ENCODE assay signal across 26 mouse cellular contexts in genomic region chr3:69657570-69657969, GRCm38 (mm10). TPM values are rescaled to one million over a fixed set of nuclear protein-coding genes. Genes with fewer than 3 reads are reported as not detected.
DNase-seq lines count a peak whose midpoint lies in the region; ATAC-seq and TF ChIP-seq lines count a peak whose summit lies in the region.
"Had no signal": no experiment of that assay in that cellular context is flagged by ENCODE, and none has a peak within 500 bp of the region (broad histone marks: within the 10 kb centered on the region; RNA-seq: fewer than 3 reads in every experiment).

No protein-coding gene starts in this region.

- no peak overlapping the region for H3K4me3 ChIP-seq in liver, adult 2 months (ENCODE audit: insufficient read depth, low read depth, low read length)
- no peak overlapping the region for H3K4me3 ChIP-seq in left cerebral cortex, adult 2 months
- H3K4me3 ChIP-seq: embryonic facial prominence, embryonic 12.5 days; heart, embryonic 10.5 days; liver, embryonic 13.5 days; midbrain, embryonic 13.5 days had no signal

- H3K4me1 ChIP-seq in liver, adult 2 months (ENCODE audit: control insufficient read depth, insufficient read depth, low read length), result peaks cover 7% of the 10 kb centered on the region
- H3K4me1 ChIP-seq: embryonic facial prominence, embryonic 12.5 days; liver, embryonic 13.5 days; midbrain, embryonic 13.5 days had no signal

- H3K36me3 ChIP-seq in liver, adult 2 months (ENCODE audit: control insufficient read depth, insufficient read depth, low read length), result no peaks in the 10 kb centered on the region
- H3K36me3 ChIP-seq: embryonic facial prominence, embryonic 12.5 days; heart, embryonic 10.5 days; liver, embryonic 13.5 days; midbrain, embryonic 13.5 days had no signal

- no peaks in the 10 kb centered on the region for H3K79me2 ChIP-seq in liver, adult 2 months (ENCODE audit: control insufficient read depth, insufficient read depth, low read length)

- ATAC-seq in megakaryocyte, adult 5-6 weeks (ENCODE audit: poor library complexity, severe bottlenecking), result peak; percentile 76
- ATAC-seq: forebrain, postnatal 0 days; hindbrain, postnatal 0 days; midbrain, embryonic 13.5 days had no signal

- no peak for TF ChIP-seq POLR2A in liver, adult 2 months (IDR thresholded peaks at IDR 0.05; ENCODE audit: extremely low read depth, insufficient read depth, low read length)

- H3K27me3 ChIP-seq in liver, adult 2 months (ENCODE audit: control insufficient read depth, insufficient read depth, low read length), result peaks cover 5% of the 10 kb centered on the region; the same call in 1 of the 2 replicates
- H3K27me3 ChIP-seq: CH12.LX; embryonic facial prominence, embryonic 12.5 days; liver, embryonic 13.5 days; midbrain, embryonic 13.5 days had no signal

- no peak overlapping the region for H3K9ac ChIP-seq in liver, adult 2 months (ENCODE audit: low read depth, low read length)
- H3K9ac ChIP-seq: embryonic facial prominence, embryonic 12.5 days; forebrain, postnatal 0 days; liver, embryonic 13.5 days; midbrain, embryonic 13.5 days had no signal

- no peak for TF ChIP-seq CTCF in liver, adult 2 months (IDR thresholded peaks at IDR 0.05; ENCODE audit: low read depth, low read length)
- no peak for TF ChIP-seq CTCF in left cerebral cortex, adult 2 months (IDR thresholded peaks at IDR 0.05)

- 0 out of 2 replicates have a peak overlapping the region, but pooled peaks have one; percentile 24 for H3K27ac ChIP-seq in liver, adult 2 months (replicated peaks; ENCODE audit: insufficient read depth, low read depth, low read length)
- H3K27ac ChIP-seq in left cerebral cortex, adult 2 months, result no peak overlapping the region
- H3K27ac ChIP-seq: embryonic facial prominence, embryonic 12.5 days; heart, embryonic 10.5 days; hindbrain, postnatal 0 days; liver, embryonic 13.5 days; macrophage; midbrain, embryonic 13.5 days had no signal

- peak; percentile 51 for DNase-seq in adrenal gland, adult 2 months
- DNase-seq in adrenal gland, adult 8-10 months, result no peak
- DNase-seq in liver, adult 2 months (ENCODE audit: extremely low read depth, low read depth, low spot score), result peak; percentile 87
- no peak for DNase-seq in liver
- peak; percentile 65 for DNase-seq in fat pad, adult 2 months (ENCODE audit: extremely low read depth, low read depth, low spot score)
- no peak for DNase-seq in left cerebral cortex, adult 2 months (ENCODE audit: extremely low spot score in 1 of 2, low spot score in 2 of 2)
- no peak for DNase-seq in left cerebral cortex, postnatal 36 days (ENCODE audit: low spot score in 2 of 2)
- DNase-seq: cerebellum, adult 18-20 months; cerebellum, postnatal 36 days; forebrain, postnatal 0 days; heart, postnatal 36 days; kidney, adult 8-10 months; kidney, postnatal 36 days; left cerebral cortex, postnatal 4 days; liver, embryonic 13.5 days; retina, postnatal 1 day; right cerebral cortex, postnatal 4 days; thymus, postnatal 36 days had no signal

- intact Hi-C loops in left cerebral cortex, adult 2 months (cut with DNase I), result no loop called here
- intact Hi-C loops in left cerebral cortex, postnatal 36 days (cut with DNase I), result no loop called here

RNA-seq across cellular contexts. Expression of gene B3galnt1, which starts 58.8 kb away (rescaled TPM):
- 10 to 100 TPM; 10.2 to 14.2 TPM for total RNA-seq in adrenal gland, adult 2 months (2021)
- 6.0 and 6.4 TPM in 2 replicates for polyA plus RNA-seq in adrenal gland, adult 2 months (2012; rRNA removed)
- total RNA-seq in adrenal gland, adult 8-10 months (2022), result 10 to 100 TPM; 14.2 to 20.9 (median 14.5) TPM
- 1.1 and 1.3 TPM in 2 replicates for total RNA-seq in liver, adult 2 months (2014; rRNA removed)
- 0.12 and 0.57 TPM in 2 replicates for polyA plus RNA-seq in liver, adult 2 months (2012; rRNA removed)
- 0.41 and 0.42 TPM in 2 replicates for total RNA-seq in megakaryocyte, adult 5-6 weeks (2015)
- total RNA-seq in megakaryocyte, adult 5-6 weeks (2017), result 0.65 and 1.7 TPM in 2 replicates
- total RNA-seq in left cerebral cortex, adult 2 months (2021), result 10 to 100 TPM; 49.0 to 58.5 TPM
- 10 to 100 TPM; 52.2 to 54.9 TPM for total RNA-seq in left cerebral cortex, postnatal 36 days (2021)
- total RNA-seq: neutrophil, adult 5-6 weeks had no signal

Comparison
In these comparisons a context has a peak if more than half of its experiments do, and no peak if none do; other contexts are left out.
1. DNase-seq: peak in adrenal gland, adult 2 months (single experiment), liver, adult 2 months (single experiment) and fat pad, adult 2 months (single experiment); none in adrenal gland, adult 8-10 months (single experiment), liver (single experiment), left cerebral cortex, adult 2 months (0 of 2) and left cerebral cortex, postnatal 36 days (0 of 2).